Mouse (Mus musculus): ENCODE measurements around the gene Cdyl. TPM values are rescaled to one million over a fixed set of nuclear protein-coding genes. Genes with fewer than 3 reads are reported as not detected.

The Cdyl gene
- polyA plus RNA-seq, 1 experiment from 2014 or later, result 8.2 TPM

- no peak overlapping the region for H3K9ac ChIP-seq (replicated peaks; ENCODE audit: low read length)
- no peaks in the 10 kb centered on the region for H3K36me3 ChIP-seq (ENCODE audit: insufficient read depth, low read length)
- WGBS, result 85% methylated on average over 3 of the region's 3 CpGs
- H3K4me3 ChIP-seq (ENCODE audit: low read length), result no peak overlapping the region
- no peak overlapping the region for H3K27ac ChIP-seq (ENCODE audit: low read length)
- no peaks in the 10 kb centered on the region for H3K9me3 ChIP-seq (ENCODE audit: low read length)
- no peak overlapping the region for H3K4me2 ChIP-seq (replicated peaks; ENCODE audit: low read depth, low read length)
- no peaks in the 10 kb centered on the region for H3K4me1 ChIP-seq (ENCODE audit: insufficient read depth, low read length)
- H3K27me3 ChIP-seq (ENCODE audit: insufficient read depth, low read length), result no peaks in the 10 kb centered on the region
- no peak for ATAC-seq (ENCODE audit: low FRiP score, low TSS enrichment)
Measured at GRCm38 (mm10) chr13:35681361-35681760, 21.7 kb downstream of the Cdyl start.

DNA sequence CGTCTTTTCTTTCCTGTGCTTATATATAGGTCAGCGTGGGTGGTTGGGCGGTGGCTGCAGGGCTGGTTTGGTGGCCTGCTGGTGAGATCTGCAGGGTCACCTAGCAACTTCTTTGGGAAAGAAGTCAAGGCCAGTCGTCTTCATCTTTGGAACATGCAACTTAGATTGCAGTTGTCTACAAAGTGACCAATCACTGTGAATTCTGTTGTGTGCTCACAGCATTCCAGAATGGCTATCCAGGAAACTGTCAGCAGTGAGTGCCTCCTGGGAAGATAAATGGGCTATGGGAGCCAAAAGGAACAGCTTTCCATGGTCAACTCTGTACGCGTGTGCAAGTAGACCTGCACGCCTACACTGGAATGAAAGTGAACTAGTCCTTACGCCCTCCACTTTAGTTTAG lies 26.6 kb downstream of the Cdyl start:
- ATAC-seq (ENCODE audit: low FRiP score, low TSS enrichment), result no peak
- WGBS, result 63% methylated on average over 8 of the region's 8 CpGs
- no peak overlapping the region for H3K4me3 ChIP-seq (ENCODE audit: low read length)
- no peaks in the 10 kb centered on the region for H3K36me3 ChIP-seq (ENCODE audit: insufficient read depth, low read length)
- no peaks in the 10 kb centered on the region for H3K27me3 ChIP-seq (ENCODE audit: insufficient read depth, low read length)
- no peaks in the 10 kb centered on the region for H3K9me3 ChIP-seq (ENCODE audit: low read length)
- H3K27ac ChIP-seq (ENCODE audit: low read length), result no peak overlapping the region
- no peak overlapping the region for H3K4me2 ChIP-seq (replicated peaks; ENCODE audit: low read depth, low read length)
- H3K4me1 ChIP-seq (ENCODE audit: insufficient read depth, low read length), result no peaks in the 10 kb centered on the region
- H3K9ac ChIP-seq (replicated peaks; ENCODE audit: low read length), result no peak overlapping the region

- H3K4me1 ChIP-seq (ENCODE audit: insufficient read depth, low read length), result no peaks in the 10 kb centered on the region
- no peak overlapping the region for H3K4me3 ChIP-seq (ENCODE audit: low read length)
- no peaks in the 10 kb centered on the region for H3K27me3 ChIP-seq (ENCODE audit: insufficient read depth, low read length)
- no peak for ATAC-seq (ENCODE audit: low FRiP score, low TSS enrichment)
- H3K9ac ChIP-seq (replicated peaks; ENCODE audit: low read length), result no peak overlapping the region
- no peaks in the 10 kb centered on the region for H3K9me3 ChIP-seq (ENCODE audit: low read length)
- no peaks in the 10 kb centered on the region for H3K36me3 ChIP-seq (ENCODE audit: insufficient read depth, low read length)
- H3K27ac ChIP-seq (ENCODE audit: low read length), result no peak overlapping the region
- 84% methylated on average over 3 of the region's 3 CpGs for WGBS
- no peak overlapping the region for H3K4me2 ChIP-seq (replicated peaks; ENCODE audit: low read depth, low read length)
Measured at GRCm38 (mm10) chr13:35689560-35689959, 29.9 kb downstream of the Cdyl start.

DNA sequence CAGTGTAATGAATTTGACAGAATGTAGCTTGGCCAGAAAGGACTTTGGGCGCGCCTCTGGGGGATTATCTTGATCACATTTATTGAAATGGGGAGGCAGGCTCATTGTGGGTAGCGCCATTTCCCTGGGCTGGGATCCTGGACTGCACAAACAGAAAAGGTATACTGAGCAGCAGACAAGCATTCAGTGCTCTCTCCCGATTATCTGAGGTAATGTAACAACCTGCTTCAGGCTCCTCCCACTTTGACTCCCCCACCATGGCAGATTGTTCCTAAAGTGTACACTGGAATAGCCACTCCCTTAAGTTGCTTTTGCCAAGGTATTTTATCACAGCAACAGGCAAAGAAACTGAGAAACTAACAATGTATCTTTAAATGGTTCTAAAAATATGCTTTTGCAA lies 58.0 kb downstream of the Cdyl start:
- ATAC-seq (ENCODE audit: low FRiP score, low TSS enrichment), result no peak
- no peaks in the 10 kb centered on the region for H3K27me3 ChIP-seq (ENCODE audit: insufficient read depth, low read length)
- no peaks in the 10 kb centered on the region for H3K9me3 ChIP-seq (ENCODE audit: low read length)
- no peak overlapping the region for H3K9ac ChIP-seq (replicated peaks; ENCODE audit: low read length)
- H3K4me1 ChIP-seq (ENCODE audit: insufficient read depth, low read length), result no peaks in the 10 kb centered on the region
- WGBS, result 86% methylated on average over 4 of the region's 4 CpGs
- H3K36me3 ChIP-seq (ENCODE audit: insufficient read depth, low read length), result no peaks in the 10 kb centered on the region
- H3K4me3 ChIP-seq (ENCODE audit: low read length), result no peak overlapping the region
- H3K27ac ChIP-seq (ENCODE audit: low read length), result no peak overlapping the region
- H3K4me2 ChIP-seq (replicated peaks; ENCODE audit: low read depth, low read length), result no peak overlapping the region

DNA sequence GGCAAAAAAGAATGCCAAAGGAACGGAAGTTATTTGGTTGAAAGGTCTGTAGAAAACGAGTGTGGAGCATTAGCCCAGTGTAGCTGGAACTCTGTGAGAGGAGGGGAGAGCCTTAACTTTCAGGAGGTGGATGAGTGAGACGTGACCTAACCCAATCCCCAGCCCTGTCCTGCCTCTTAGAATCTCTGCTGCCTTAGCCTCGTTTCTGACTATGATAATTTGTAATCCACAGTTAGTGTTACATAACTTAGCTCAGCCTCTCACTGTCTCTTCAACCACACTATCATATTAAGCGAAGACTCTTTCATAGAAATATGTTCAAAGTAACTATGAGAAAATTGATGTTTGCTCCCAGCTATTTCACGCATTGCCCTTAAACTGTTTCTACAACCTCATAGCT lies 59.9 kb downstream of the Cdyl start:
- WGBS, result 77% methylated on average over 6 of the region's 6 CpGs
- ATAC-seq (ENCODE audit: low FRiP score, low TSS enrichment), result no peak
- H3K4me2 ChIP-seq (replicated peaks; ENCODE audit: low read depth, low read length), result no peak overlapping the region

DNA sequence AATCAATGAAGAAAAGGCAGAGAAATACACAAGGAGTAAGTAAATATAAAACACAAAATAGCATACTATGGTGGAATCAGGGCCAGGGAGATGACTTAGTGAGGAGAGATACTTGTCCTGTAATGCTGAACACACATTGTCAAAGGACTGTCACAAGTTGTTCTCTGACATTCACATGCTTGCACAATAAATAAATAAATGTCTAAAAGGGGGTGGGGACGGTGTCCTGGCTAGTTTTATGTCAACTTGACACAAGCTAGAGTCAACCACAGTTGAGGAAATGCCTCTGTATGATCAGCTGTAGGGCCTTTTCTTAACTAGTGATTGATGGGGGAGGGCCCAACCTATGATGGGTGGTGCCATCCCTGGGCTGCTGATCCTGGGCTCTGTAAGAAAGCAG lies 63.4 kb downstream of the Cdyl start:
- Histone ChIP-seq H3K4me2 (replicated peaks; ENCODE audit: low read depth, low read length) (no peak overlapping the region), H3K4me1 (ENCODE audit: insufficient read depth, low read length) (no peaks in the 10 kb centered on the region), H3K36me3 (ENCODE audit: insufficient read depth, low read length) (no peaks in the 10 kb centered on the region), H3K27ac (ENCODE audit: low read length) (no peak overlapping the region), H3K9me3 (ENCODE audit: low read length) (no peaks in the 10 kb centered on the region), H3K4me3 (ENCODE audit: low read length) (no peak overlapping the region), H3K27me3 (ENCODE audit: insufficient read depth, low read length) (no peaks in the 10 kb centered on the region), H3K9ac (replicated peaks; ENCODE audit: low read length) (no peak overlapping the region)
- 74% methylated on average over 1 of the region's 1 CpGs for WGBS
- no peak for ATAC-seq (ENCODE audit: low FRiP score, low TSS enrichment)

More for the DNA sequence above, 59.9 kb downstream of the Cdyl start:
- H3K4me3 ChIP-seq (ENCODE audit: low read length), result no peak overlapping the region
- no peaks in the 10 kb centered on the region for H3K36me3 ChIP-seq (ENCODE audit: insufficient read depth, low read length)
- H3K9ac ChIP-seq (replicated peaks; ENCODE audit: low read length), result no peak overlapping the region
- no peaks in the 10 kb centered on the region for H3K9me3 ChIP-seq (ENCODE audit: low read length)
- H3K27ac ChIP-seq (ENCODE audit: low read length), result no peak overlapping the region
- no peaks in the 10 kb centered on the region for H3K27me3 ChIP-seq (ENCODE audit: insufficient read depth, low read length)
- no peaks in the 10 kb centered on the region for H3K4me1 ChIP-seq (ENCODE audit: insufficient read depth, low read length)

- no peaks in the 10 kb centered on the region for H3K9me3 ChIP-seq (ENCODE audit: low read length)
- no peak overlapping the region for H3K27ac ChIP-seq (ENCODE audit: low read length)
- H3K4me2 ChIP-seq (replicated peaks; ENCODE audit: low read depth, low read length), result no peak overlapping the region
- ATAC-seq (ENCODE audit: low FRiP score, low TSS enrichment), result no peak
- no peaks in the 10 kb centered on the region for H3K36me3 ChIP-seq (ENCODE audit: insufficient read depth, low read length)
- H3K9ac ChIP-seq (replicated peaks; ENCODE audit: low read length), result no peak overlapping the region
- WGBS, result 93% methylated on average over 3 of the region's 3 CpGs
- H3K4me1 ChIP-seq (ENCODE audit: insufficient read depth, low read length), result no peaks in the 10 kb centered on the region
- no peak overlapping the region for H3K4me3 ChIP-seq (ENCODE audit: low read length)
- H3K27me3 ChIP-seq (ENCODE audit: insufficient read depth, low read length), result no peaks in the 10 kb centered on the region
Measured at GRCm38 (mm10) chr13:35726025-35726424, 66.4 kb downstream of the Cdyl start.

DNA sequence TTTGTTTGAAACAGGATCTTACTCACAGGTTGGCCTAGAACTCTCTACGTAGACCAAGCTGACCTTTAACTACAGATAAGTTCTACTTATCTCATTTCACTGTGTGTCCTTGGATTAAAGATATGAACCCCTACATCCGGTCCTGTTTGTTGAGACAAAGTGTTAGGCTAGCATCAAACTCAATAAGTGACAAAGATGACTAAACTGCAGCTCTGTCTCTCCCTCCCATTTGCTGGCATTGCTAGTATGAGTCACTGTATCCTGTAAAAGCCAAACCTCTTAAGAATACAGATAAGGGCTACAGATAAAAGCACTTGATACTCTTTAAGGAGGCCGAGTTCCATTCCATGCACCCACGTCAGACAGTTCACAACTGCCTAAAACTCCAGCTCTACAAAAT lies 72.5 kb downstream of the Cdyl start:
- no peaks in the 10 kb centered on the region for H3K4me1 ChIP-seq (ENCODE audit: insufficient read depth, low read length)
- H3K9me3 ChIP-seq (ENCODE audit: low read length), result no peaks in the 10 kb centered on the region
- no peak overlapping the region for H3K4me2 ChIP-seq (replicated peaks; ENCODE audit: low read depth, low read length)
- 85% methylated on average over 4 of the region's 4 CpGs for WGBS
- no peaks in the 10 kb centered on the region for H3K36me3 ChIP-seq (ENCODE audit: insufficient read depth, low read length)
- no peak overlapping the region for H3K9ac ChIP-seq (replicated peaks; ENCODE audit: low read length)
- no peak overlapping the region for H3K4me3 ChIP-seq (ENCODE audit: low read length)
- ATAC-seq (ENCODE audit: low FRiP score, low TSS enrichment), result no peak
- no peaks in the 10 kb centered on the region for H3K27me3 ChIP-seq (ENCODE audit: insufficient read depth, low read length)
- H3K27ac ChIP-seq (ENCODE audit: low read length), result no peak overlapping the region

DNA sequence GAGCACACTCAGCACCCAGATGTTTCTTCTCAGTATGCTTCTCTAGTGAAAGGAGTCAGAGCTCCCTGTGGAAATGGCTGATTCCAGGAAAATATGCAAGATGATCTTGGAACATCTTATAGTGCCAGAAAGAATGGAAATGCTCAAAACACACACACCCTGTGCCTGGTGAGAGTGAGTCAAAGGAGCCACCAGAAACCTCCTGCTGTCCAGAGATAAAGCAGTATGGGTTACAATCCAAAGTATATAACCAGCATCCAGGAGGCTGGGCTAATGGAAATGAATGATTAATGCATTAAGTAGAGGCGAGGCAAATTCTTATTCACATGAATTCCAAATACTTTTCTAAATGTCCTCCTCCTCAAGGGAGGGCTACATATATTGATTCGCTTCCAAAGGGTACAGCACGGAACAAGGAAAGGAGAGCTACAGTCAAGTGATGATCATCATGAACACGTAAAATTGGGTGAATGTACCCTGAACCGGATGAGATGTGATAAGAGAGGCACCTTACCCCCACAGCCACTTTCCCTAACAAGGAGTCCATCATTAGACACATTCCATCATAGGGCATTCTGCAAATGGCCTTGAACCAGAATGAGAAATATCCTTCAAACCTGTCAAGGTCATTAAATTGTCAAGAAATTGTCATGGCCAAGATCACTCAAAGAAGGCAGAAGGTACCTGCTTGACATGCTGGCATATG lies 73.4 kb downstream of the Cdyl start:
- Histone ChIP-seq H3K4me2 (replicated peaks; ENCODE audit: low read depth, low read length) (no peak overlapping the region), H3K9me3 (ENCODE audit: low read length) (no peaks in the 10 kb centered on the region), H3K27me3 (ENCODE audit: insufficient read depth, low read length) (no peaks in the 10 kb centered on the region), H3K9ac (replicated peaks; ENCODE audit: low read length) (no peak overlapping the region), H3K27ac (ENCODE audit: low read length) (no peak overlapping the region), H3K4me3 (ENCODE audit: low read length) (no peak overlapping the region), H3K36me3 (ENCODE audit: insufficient read depth, low read length) (no peaks in the 10 kb centered on the region), H3K4me1 (ENCODE audit: insufficient read depth, low read length) (no peaks in the 10 kb centered on the region)
- ATAC-seq (ENCODE audit: low FRiP score, low TSS enrichment), result no peak
- 92% methylated on average over 5 of the region's 5 CpGs for WGBS

- Histone ChIP-seq H3K4me3 (ENCODE audit: low read length) (no peak overlapping the region), H3K4me1 (ENCODE audit: insufficient read depth, low read length) (no peaks in the 10 kb centered on the region), H3K9me3 (ENCODE audit: low read length) (no peaks in the 10 kb centered on the region), H3K9ac (replicated peaks; ENCODE audit: low read length) (no peak overlapping the region), H3K36me3 (ENCODE audit: insufficient read depth, low read length) (no peaks in the 10 kb centered on the region), H3K27me3 (ENCODE audit: insufficient read depth, low read length) (peaks cover 11% of the 10 kb centered on the region), H3K27ac (ENCODE audit: low read length) (no peak overlapping the region), H3K4me2 (replicated peaks; ENCODE audit: low read depth, low read length) (no peak overlapping the region)
- ATAC-seq (ENCODE audit: low FRiP score, low TSS enrichment), result no peak
- 28% methylated on average over 2 of the region's 2 CpGs for WGBS
Measured at GRCm38 (mm10) chr13:35737565-35737964, 77.9 kb downstream of the Cdyl start.
